Mouse (Mus musculus): ENCODE measurements around the gene Cdkn2aipnl. TPM values are rescaled to one million over a fixed set of nuclear protein-coding genes. Genes with fewer than 3 reads are reported as not detected.

Cdkn2aipnl gene
- polyA plus RNA-seq, 1 experiment from 2014 or later: 111 TPM

GRCm38 (mm10) chr11:51942602-51943499 is 24.6 kb upstream of the Cdkn2aipnl start:
- no peak overlapping the region for H3K4me2 ChIP-seq (replicated peaks; ENCODE audit: low read depth, low read length)

GRCm38 (mm10) chr11:51943500-51943841 is 24.0 kb upstream of the Cdkn2aipnl start:
- no peaks in the 10 kb centered on the region for H3K36me3 ChIP-seq (ENCODE audit: control insufficient read depth, insufficient read depth, low read length)
- H3K27ac ChIP-seq (ENCODE audit: low read depth, low read length): no peak overlapping the region
- WGBS: 49% methylated on average over 6 of the region's 6 CpGs
- no peaks in the 10 kb centered on the region for H3K27me3 ChIP-seq (ENCODE audit: control insufficient read depth, insufficient read depth, low read length)
- DNase-seq (ENCODE audit: low spot score) (no peak), ATAC-seq (ENCODE audit: low FRiP score) (no peak; the same call in 1 of the 2 replicates)
- H3K4me3 ChIP-seq (ENCODE audit: low read depth, low read length): no peak overlapping the region
- peaks cover 3% of the 10 kb centered on the region; the same call in 1 of the 2 replicates for H3K4me1 ChIP-seq (replicated peaks; ENCODE audit: control insufficient read depth, insufficient read depth, low read length)
- H3K9me3 ChIP-seq (ENCODE audit: control insufficient read depth, low read length): no peaks in the 10 kb centered on the region
- no peak overlapping the region for H3K4me2 ChIP-seq (replicated peaks; ENCODE audit: low read depth, low read length)
- H3K9ac ChIP-seq (ENCODE audit: low read depth, low read length): no peak overlapping the region

More at GRCm38 (mm10) chr11:51942602-51943499, 24.6 kb upstream of the Cdkn2aipnl start:
- Histone ChIP-seq H3K4me3 (ENCODE audit: low read depth, low read length) (no peak overlapping the region), H3K4me1 (replicated peaks; ENCODE audit: control insufficient read depth, insufficient read depth, low read length) (peaks cover 3% of the 10 kb centered on the region; the same call in 1 of the 2 replicates), H3K9ac (ENCODE audit: low read depth, low read length) (no peak overlapping the region), H3K27me3 (ENCODE audit: control insufficient read depth, insufficient read depth, low read length) (no peaks in the 10 kb centered on the region), H3K36me3 (ENCODE audit: control insufficient read depth, insufficient read depth, low read length) (no peaks in the 10 kb centered on the region), H3K9me3 (ENCODE audit: control insufficient read depth, low read length) (no peaks in the 10 kb centered on the region), H3K27ac (ENCODE audit: low read depth, low read length) (no peak overlapping the region; the same call in 1 of the 2 replicates)
- no peak; the same call in 1 of the 2 replicates for ATAC-seq (ENCODE audit: low FRiP score)
- WGBS: 63% methylated on average over 15 of the region's 15 CpGs
- peak; percentile 27 for DNase-seq (ENCODE audit: low spot score)

- no peak overlapping the region for H3K27ac ChIP-seq (ENCODE audit: low read depth, low read length)
- no peaks in the 10 kb centered on the region for H3K9me3 ChIP-seq (ENCODE audit: control insufficient read depth, low read length)
- H3K4me3 ChIP-seq (ENCODE audit: low read depth, low read length): no peak overlapping the region
- no peaks in the 10 kb centered on the region for H3K27me3 ChIP-seq (ENCODE audit: control insufficient read depth, insufficient read depth, low read length)
- H3K9ac ChIP-seq (ENCODE audit: low read depth, low read length): no peak overlapping the region
- no peak overlapping the region for H3K4me2 ChIP-seq (replicated peaks; ENCODE audit: low read depth, low read length)
- H3K4me1 ChIP-seq (replicated peaks; ENCODE audit: control insufficient read depth, insufficient read depth, low read length): peaks cover 3% of the 10 kb centered on the region; the same call in 1 of the 2 replicates
- no peak for ATAC-seq (ENCODE audit: low FRiP score)
- DNase-seq (ENCODE audit: low spot score): no peak
- WGBS: 86% methylated on average over 3 of the region's 3 CpGs
- H3K36me3 ChIP-seq (ENCODE audit: control insufficient read depth, insufficient read depth, low read length): no peaks in the 10 kb centered on the region
Measured at GRCm38 (mm10) chr11:51944239-51944638, 23.2 kb upstream of the Cdkn2aipnl start.

DNA sequence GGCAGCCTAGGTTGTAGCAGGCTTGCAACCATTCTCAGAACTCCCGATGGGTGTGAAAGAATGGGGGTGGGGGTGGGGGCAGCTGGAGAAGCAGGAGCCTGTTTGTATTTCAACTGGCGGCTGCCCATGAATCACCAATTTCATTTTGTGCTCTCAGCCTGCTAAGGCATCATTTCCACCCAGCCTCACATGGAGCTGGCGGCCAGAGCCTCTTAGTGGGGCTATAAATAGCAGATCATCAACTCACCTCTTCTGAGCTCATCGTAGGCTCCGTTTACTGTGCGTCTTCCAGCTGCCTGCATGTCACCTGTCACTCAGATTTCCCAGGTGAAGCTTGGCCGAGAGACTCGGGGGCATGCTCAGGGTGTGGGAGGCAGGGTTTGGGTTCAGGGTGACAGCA is 21.9 kb upstream of the Cdkn2aipnl start:
- H3K9ac ChIP-seq (ENCODE audit: low read depth, low read length): no peak overlapping the region
- H3K4me3 ChIP-seq (ENCODE audit: low read depth, low read length): no peak overlapping the region
- 48% methylated on average over 8 of the region's 8 CpGs for WGBS

GRCm38 (mm10) chr11:51946144-51946543 is 21.3 kb upstream of the Cdkn2aipnl start:
- ATAC-seq (ENCODE audit: low FRiP score) (no peak), DNase-seq (ENCODE audit: low spot score) (no peak)
- no peaks in the 10 kb centered on the region for H3K27me3 ChIP-seq (ENCODE audit: control insufficient read depth, insufficient read depth, low read length)
- 82% methylated on average over 6 of the region's 6 CpGs for WGBS
- H3K4me3 ChIP-seq (ENCODE audit: low read depth, low read length): no peak overlapping the region
- H3K4me2 ChIP-seq (replicated peaks; ENCODE audit: low read depth, low read length): no peak overlapping the region
- H3K27ac ChIP-seq (ENCODE audit: low read depth, low read length): no peak overlapping the region
- no peak overlapping the region for H3K9ac ChIP-seq (ENCODE audit: low read depth, low read length)
- H3K9me3 ChIP-seq (ENCODE audit: control insufficient read depth, low read length): no peaks in the 10 kb centered on the region
- peaks cover 3% of the 10 kb centered on the region; the same call in 1 of the 2 replicates for H3K4me1 ChIP-seq (replicated peaks; ENCODE audit: control insufficient read depth, insufficient read depth, low read length)
- no peaks in the 10 kb centered on the region for H3K36me3 ChIP-seq (ENCODE audit: control insufficient read depth, insufficient read depth, low read length)

More for the DNA sequence above, 21.9 kb upstream of the Cdkn2aipnl start:
- ATAC-seq (ENCODE audit: low FRiP score) (no peak), DNase-seq (ENCODE audit: low spot score) (no peak)
- H3K9me3 ChIP-seq (ENCODE audit: control insufficient read depth, low read length): no peaks in the 10 kb centered on the region
- H3K27me3 ChIP-seq (ENCODE audit: control insufficient read depth, insufficient read depth, low read length): no peaks in the 10 kb centered on the region
- H3K4me1 ChIP-seq (replicated peaks; ENCODE audit: control insufficient read depth, insufficient read depth, low read length): peaks cover 3% of the 10 kb centered on the region; the same call in 1 of the 2 replicates
- no peaks in the 10 kb centered on the region for H3K36me3 ChIP-seq (ENCODE audit: control insufficient read depth, insufficient read depth, low read length)
- H3K4me2 ChIP-seq (replicated peaks; ENCODE audit: low read depth, low read length): no peak overlapping the region
- no peak overlapping the region for H3K27ac ChIP-seq (ENCODE audit: low read depth, low read length)

DNA sequence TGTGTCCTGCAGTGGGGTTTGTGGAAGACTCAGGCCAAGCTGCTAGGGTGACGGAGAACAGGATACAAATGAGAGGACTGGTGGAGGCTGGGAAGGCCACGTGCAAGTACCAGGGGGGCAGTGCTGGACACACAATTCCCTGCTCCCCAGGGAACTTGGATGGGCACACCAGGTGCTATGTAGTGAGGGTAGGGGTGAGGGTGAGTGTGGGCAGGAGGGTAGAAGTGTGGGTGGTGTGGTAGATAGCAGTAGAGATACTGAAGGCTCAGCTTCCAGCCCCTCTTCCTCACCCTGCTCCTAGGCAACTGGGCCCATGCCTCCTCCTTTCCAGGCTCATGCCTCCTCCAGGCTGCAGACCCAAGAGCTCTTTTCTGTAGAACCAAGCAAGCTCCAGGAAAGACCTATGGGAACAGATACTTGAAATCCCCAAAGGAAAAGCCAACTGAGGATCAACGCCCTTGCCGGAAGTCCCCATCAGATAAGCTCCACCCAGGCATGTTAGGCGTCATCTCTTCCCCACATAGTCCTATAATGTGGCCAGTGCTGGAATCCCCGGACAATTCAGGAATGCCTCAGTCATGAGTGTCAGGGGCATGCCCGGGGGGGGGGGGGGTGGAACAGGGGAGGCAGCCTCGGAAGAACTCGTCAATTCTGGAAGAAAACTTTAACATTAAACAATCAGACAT is 18.2 kb upstream of the Cdkn2aipnl start:
- Histone ChIP-seq H3K4me3 (ENCODE audit: low read depth, low read length) (no peak overlapping the region), H3K9ac (ENCODE audit: low read depth, low read length) (no peak overlapping the region), H3K36me3 (ENCODE audit: control insufficient read depth, insufficient read depth, low read length) (no peaks in the 10 kb centered on the region), H3K9me3 (ENCODE audit: control insufficient read depth, low read length) (no peaks in the 10 kb centered on the region), H3K4me1 (replicated peaks; ENCODE audit: control insufficient read depth, insufficient read depth, low read length) (no peaks in the 10 kb centered on the region), H3K27ac (ENCODE audit: low read depth, low read length) (no peak overlapping the region), H3K4me2 (replicated peaks; ENCODE audit: low read depth, low read length) (no peak overlapping the region), H3K27me3 (ENCODE audit: control insufficient read depth, insufficient read depth, low read length) (no peaks in the 10 kb centered on the region)
- ATAC-seq (ENCODE audit: low FRiP score) (no peak), DNase-seq (ENCODE audit: low spot score) (no peak)
- 90% methylated on average over 9 of the region's 9 CpGs for WGBS

DNA sequence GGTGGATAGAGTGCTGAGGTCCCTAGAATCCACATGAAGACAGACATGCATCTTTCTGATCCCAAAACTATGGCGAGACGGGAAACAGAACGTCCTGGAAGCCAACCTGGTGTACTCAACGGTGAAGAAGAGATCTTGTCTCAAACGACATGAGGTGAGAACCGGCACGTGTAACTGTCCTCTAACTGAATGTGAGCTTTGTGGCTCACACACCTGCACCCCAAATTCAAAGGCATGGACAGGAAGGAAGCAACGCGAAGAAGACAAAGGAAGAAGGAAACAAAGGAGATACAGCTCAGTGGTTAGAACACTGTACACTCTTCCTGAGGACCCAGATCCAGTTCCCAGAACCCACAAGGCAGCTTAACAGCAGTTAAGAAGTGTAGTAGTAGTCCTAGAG is 17.5 kb upstream of the Cdkn2aipnl start:
- H3K4me1 ChIP-seq (replicated peaks; ENCODE audit: control insufficient read depth, insufficient read depth, low read length): no peaks in the 10 kb centered on the region
- H3K9me3 ChIP-seq (ENCODE audit: control insufficient read depth, low read length): no peaks in the 10 kb centered on the region
- H3K4me2 ChIP-seq (replicated peaks; ENCODE audit: low read depth, low read length): no peak overlapping the region
- no peak overlapping the region for H3K9ac ChIP-seq (ENCODE audit: low read depth, low read length)
- H3K4me3 ChIP-seq (ENCODE audit: low read depth, low read length): no peak overlapping the region
- DNase-seq (ENCODE audit: low spot score): no peak
- ATAC-seq (ENCODE audit: low FRiP score): no peak
- no peaks in the 10 kb centered on the region for H3K27me3 ChIP-seq (ENCODE audit: control insufficient read depth, insufficient read depth, low read length)
- H3K27ac ChIP-seq (ENCODE audit: low read depth, low read length): no peak overlapping the region
- H3K36me3 ChIP-seq (ENCODE audit: control insufficient read depth, insufficient read depth, low read length): no peaks in the 10 kb centered on the region
- WGBS: 92% methylated on average over 9 of the region's 9 CpGs

DNA sequence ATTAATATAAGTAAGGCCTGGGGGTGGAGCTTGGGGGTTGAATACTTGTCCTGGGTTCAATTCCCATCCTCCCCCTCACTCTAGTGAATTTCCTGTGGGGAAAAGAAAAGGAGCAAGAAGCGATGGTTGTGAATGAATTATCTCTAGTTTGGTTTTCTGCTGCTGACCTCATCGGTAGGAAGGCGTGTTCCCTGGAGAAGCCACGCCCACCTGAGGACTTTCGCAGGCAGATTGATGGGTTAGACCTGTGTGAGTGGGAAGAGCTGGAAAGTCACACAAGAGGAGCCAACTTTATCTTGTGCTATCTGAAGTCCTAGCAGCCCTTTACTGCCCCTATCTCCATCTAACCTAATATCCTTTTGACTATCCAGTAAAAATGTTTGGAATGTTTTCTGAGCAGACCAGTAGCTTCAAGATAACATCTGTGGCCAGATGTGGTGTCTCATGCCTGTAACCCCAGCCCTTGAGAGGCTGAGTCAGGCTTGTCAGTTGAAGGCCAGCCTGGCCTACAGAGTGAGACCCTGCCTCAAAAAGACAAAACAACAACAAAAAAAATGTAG is 15.5 kb upstream of the Cdkn2aipnl start:
- WGBS: 66% methylated on average over 5 of the region's 5 CpGs
- Histone ChIP-seq H3K4me3 (ENCODE audit: low read depth, low read length) (no peak overlapping the region), H3K9me3 (ENCODE audit: control insufficient read depth, low read length) (no peaks in the 10 kb centered on the region), H3K36me3 (ENCODE audit: control insufficient read depth, insufficient read depth, low read length) (no peaks in the 10 kb centered on the region), H3K27me3 (ENCODE audit: control insufficient read depth, insufficient read depth, low read length) (no peaks in the 10 kb centered on the region), H3K27ac (ENCODE audit: low read depth, low read length) (no peak overlapping the region), H3K4me2 (replicated peaks; ENCODE audit: low read depth, low read length) (no peak overlapping the region), H3K9ac (ENCODE audit: low read depth, low read length) (no peak overlapping the region), H3K4me1 (replicated peaks; ENCODE audit: control insufficient read depth, insufficient read depth, low read length) (no peaks in the 10 kb centered on the region)
- ATAC-seq (ENCODE audit: low FRiP score) (no peak), DNase-seq (ENCODE audit: low spot score) (no peak)
